Mouse (Mus musculus): ENCODE results near the gene Hdgfl3. TPM values are rescaled to one million over a fixed set of nuclear protein-coding genes. Genes with fewer than 3 reads are reported as not detected.

The Hdgfl3 gene
- 0.53 and 1.0 TPM in 2 replicates for polyA plus RNA-seq (2012; rRNA removed; ENCODE audit: low replicate concordance)

GRCm38 (mm10) chr7:81934267-81934745 lies at the start of gene Hdgfl3:
Gene Hdgfl3, minus strand, starts transcription at chr7:81934473.

GRCm38 (mm10) chr7:81858968-81859721 lies 75.1 kb downstream of the Hdgfl3 start, which contains the start of gene Tm6sf1:
Gene Tm6sf1, plus strand, starts transcription at chr7:81859001.

GRCm38 (mm10) chr7:81855694-81856093 lies 78.6 kb downstream of the Hdgfl3 start, which contains the start of gene Gm10160:
Gene Gm10160, minus strand, starts transcription at chr7:81855794.

Other genes with a start within 250 kb of the Hdgfl3 start
- 16.4 and 23.1 TPM in 2 replicates for gene Homer2, start 226.9 kb downstream of the Hdgfl3 start, polyA plus RNA-seq (2012; rRNA removed; ENCODE audit: low replicate concordance)
- gene Ramac, start 171.5 kb downstream of the Hdgfl3 start, polyA plus RNA-seq (2012; rRNA removed; ENCODE audit: low replicate concordance), result 2.2 and 2.3 TPM in 2 replicates
- gene 3110040N11Rik, start 145.0 kb downstream of the Hdgfl3 start, polyA plus RNA-seq (2012; rRNA removed; ENCODE audit: low replicate concordance), result 13.1 and 15.9 TPM in 2 replicates
- 16.2 and 28.4 TPM in 2 replicates for gene Btbd1, start 105.0 kb downstream of the Hdgfl3 start, polyA plus RNA-seq (2012; rRNA removed; ENCODE audit: low replicate concordance)
- gene Gm10160, start 78.7 kb downstream of the Hdgfl3 start, polyA plus RNA-seq (2012; rRNA removed; ENCODE audit: low replicate concordance), result not detected in 2 replicates
- gene Tm6sf1, start 75.5 kb downstream of the Hdgfl3 start, polyA plus RNA-seq (2012; rRNA removed; ENCODE audit: low replicate concordance), result 22.2 and 34.6 TPM in 2 replicates
- 0.02 and 0.08 TPM in 2 replicates for gene Bnc1, start 57.8 kb upstream of the Hdgfl3 start, polyA plus RNA-seq (2012; rRNA removed; ENCODE audit: low replicate concordance)
- gene Sh3gl3, start 239.4 kb upstream of the Hdgfl3 start, polyA plus RNA-seq (2012; rRNA removed; ENCODE audit: low replicate concordance), result 0.09 TPM in 1 of 2 replicates, not detected in the other

Measured in duodenum, adult 2 months (tissue).